Mouse (Mus musculus) midbrain, embryonic 13.5 days (tissue): ENCODE results near the gene Adprh. TPM values are rescaled to one million over a fixed set of nuclear protein-coding genes. Genes with fewer than 3 reads are reported as not detected.

ENCODE experiments used
- ATAC-seq: fragments of 200-750 bp; cut with Nextera tagmentation; 2 replicates; pipeline ENCODE4 v1.8.0; 2017; ENCODE audit warnings: mild to moderate bottlenecking, moderate TSS enrichment, moderate library complexity
- H3K27ac ChIP-seq: fragments of 300-500 bp; sonication (generic); 2 replicates; pipeline ENCODE4 v1.5.1; 2015; ENCODE audit warnings: inconsistent platforms, mild to moderate bottlenecking, moderate library complexity
- H3K27me3 ChIP-seq: fragments of 300-500 bp; sonication (generic); 2 replicates; pipeline ENCODE4 v1.6.1; 2015; ENCODE audit warnings: mild to moderate bottlenecking, inconsistent platforms
- H3K36me3 ChIP-seq: fragments of 300-500 bp; sonication (generic); 2 replicates; pipeline ENCODE4 v1.6.1; 2015; ENCODE audit warnings: mild to moderate bottlenecking, inconsistent platforms
- H3K4me1 ChIP-seq: fragments of 300-500 bp; sonication (generic); replicated peaks from 2 replicates; pipeline ENCODE4 v1.6.1; 2015; ENCODE audit warnings: inconsistent platforms
- H3K4me2 ChIP-seq: fragments of 300-500 bp; sonication (generic); replicated peaks from 2 replicates; pipeline ENCODE4 v1.6.1; 2015; ENCODE audit warnings: moderate library complexity, mild to moderate bottlenecking, inconsistent platforms
- H3K4me3 ChIP-seq: fragments of 300-500 bp; sonication (generic); replicated peaks from 2 replicates; pipeline ENCODE4 v1.5.1; 2015; ENCODE audit warnings: mild to moderate bottlenecking, inconsistent platforms
- H3K9ac ChIP-seq: fragments of 300-500 bp; sonication (generic); replicated peaks from 2 replicates; pipeline ENCODE4 v1.6.1; 2015; ENCODE audit warnings: mild to moderate bottlenecking, inconsistent platforms
- H3K9me3 ChIP-seq: fragments of 300-500 bp; sonication (generic); 2 replicates; pipeline ENCODE4 v1.6.1; 2016; ENCODE audit warnings: mild to moderate bottlenecking, inconsistent platforms
- WGBS: fragments of 180-500 bp; shearing (Covaris S2); methylation state at CpG from one replicate; pipeline ENCODE4 v1.1.7; 2015; 5-methylcytosine and 5-hydroxymethylcytosine counted together
- polyA plus RNA-seq: library from polyadenylated mRNA; unstranded; fragments of >200 nt; fragmentation: Nextera tagmentation; extraction: Ambion mirVana; gene quantifications from 2 replicates; pipeline ENCODE4 v1.2.1, GENCODE M21; 2015

Adprh gene
- polyA plus RNA-seq, 1 experiment from 2014 or later = 156 TPM

DNA sequence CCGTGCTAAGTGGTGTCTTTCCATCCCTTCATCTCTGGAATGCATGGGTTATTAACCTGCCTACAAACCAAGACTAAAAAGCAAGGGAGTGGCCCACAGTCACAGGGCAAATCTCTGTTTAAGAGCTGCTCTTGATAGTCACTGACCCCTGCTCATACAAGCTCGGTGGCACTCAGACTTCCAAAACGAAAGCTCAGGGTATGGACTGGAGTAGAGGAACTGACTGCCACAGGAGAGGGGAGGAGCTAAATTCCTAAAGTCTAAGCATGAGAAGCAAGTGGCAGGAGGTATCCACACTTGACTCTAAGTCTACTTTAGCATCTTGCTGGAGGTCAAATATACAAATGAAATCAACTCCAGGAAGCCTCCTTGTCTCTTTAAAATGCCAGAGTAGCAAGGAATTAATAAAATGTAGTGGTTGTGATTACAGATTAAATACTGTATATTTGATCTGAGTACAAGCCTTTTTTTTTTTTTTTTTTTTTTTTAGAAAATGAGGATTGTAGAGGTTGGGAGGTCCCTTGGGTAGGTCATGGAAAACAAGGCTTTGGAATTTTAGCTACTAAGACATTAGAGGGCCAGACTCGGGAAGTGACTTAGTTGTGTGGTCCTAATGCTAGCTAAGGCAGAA lies 23.3 kb upstream of the Adprh start:
- peak overlapping the region; percentile 41; the same call in 1 of the 2 replicates for H3K4me3 ChIP-seq
- 58% methylated on average over 4 of the region's 4 CpGs for WGBS
- no peaks in the 10 kb centered on the region for H3K36me3 ChIP-seq

DNA sequence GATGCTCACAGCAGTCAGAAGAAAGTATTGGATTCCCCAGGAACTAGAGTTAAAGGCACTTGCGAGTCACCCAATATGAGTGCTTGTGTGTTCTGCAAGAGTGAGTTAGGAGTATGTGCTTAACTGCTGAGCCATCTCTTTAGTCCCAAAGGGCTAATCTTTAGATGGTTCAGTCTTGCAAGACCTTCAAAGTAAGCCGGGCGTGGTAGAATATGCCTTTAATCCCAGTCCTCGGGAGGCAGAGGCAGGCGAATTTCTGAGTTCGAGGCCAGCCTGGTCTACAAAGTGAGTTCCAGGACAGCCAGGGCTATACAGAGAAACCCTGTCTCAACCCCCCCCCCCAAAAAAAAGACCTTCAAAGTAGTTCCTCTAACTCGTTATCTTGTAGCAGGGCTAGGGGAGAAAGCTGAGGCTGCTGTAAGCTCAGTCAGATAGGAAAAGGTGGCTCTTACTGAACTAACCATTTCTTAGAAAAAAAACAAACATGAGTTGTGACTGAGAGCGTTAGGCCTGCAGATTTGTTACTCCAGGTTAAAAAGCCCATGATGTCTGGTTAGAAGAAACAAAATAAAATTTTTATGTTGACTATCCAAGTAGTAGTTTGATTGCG lies 22.3 kb upstream of the Adprh start:
- Histone ChIP-seq H3K9ac (no peak overlapping the region), H3K9me3 (no peaks in the 10 kb centered on the region), H3K27me3 (0 out of 2 replicates have a peak, but pooled peaks cover 3% of the 10 kb centered on the region), H3K36me3 (no peaks in the 10 kb centered on the region), H3K27ac (no peak overlapping the region), H3K4me3 (no peak overlapping the region), H3K4me2 (no peak overlapping the region), H3K4me1 (peaks cover 10% of the 10 kb centered on the region)
- no peak for ATAC-seq
- 89% methylated on average over 9 of the region's 9 CpGs for WGBS

More for the DNA sequence above, 23.3 kb upstream of the Adprh start:
- Histone ChIP-seq H3K27me3 (0 out of 2 replicates have a peak, but pooled peaks cover 3% of the 10 kb centered on the region), H3K9me3 (no peaks in the 10 kb centered on the region), H3K9ac (no peak overlapping the region), H3K27ac (no peak overlapping the region), H3K4me1 (peaks cover 10% of the 10 kb centered on the region), H3K4me2 (peak overlapping the region; percentile 67)
- ATAC-seq = 0 out of 2 replicates have a peak, but pooled peaks have one; percentile 6

DNA sequence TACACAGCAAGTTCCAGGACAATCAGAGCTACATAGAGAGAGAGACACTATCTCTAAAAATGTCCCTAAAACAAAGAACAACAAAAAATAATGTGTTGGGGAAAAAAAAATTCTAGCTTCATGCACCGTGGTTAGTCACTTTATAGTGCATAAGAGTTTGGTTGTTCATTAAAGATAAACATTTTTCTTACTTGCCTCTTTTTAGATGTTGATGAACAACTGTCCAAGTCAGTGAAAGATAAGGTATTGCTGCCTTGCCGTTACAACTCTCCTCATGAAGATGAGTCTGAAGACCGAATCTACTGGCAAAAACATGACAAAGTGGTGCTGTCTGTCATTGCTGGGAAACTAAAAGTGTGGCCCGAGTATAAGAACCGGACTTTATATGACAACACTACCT lies 21.2 kb upstream of the Adprh start:
- WGBS = 89% methylated on average over 5 of the region's 5 CpGs
- no peaks in the 10 kb centered on the region for H3K9me3 ChIP-seq
- H3K9ac ChIP-seq = no peak overlapping the region
- H3K36me3 ChIP-seq = no peaks in the 10 kb centered on the region
- no peak overlapping the region for H3K4me3 ChIP-seq
- H3K4me1 ChIP-seq = peaks cover 10% of the 10 kb centered on the region
- H3K27ac ChIP-seq = no peak overlapping the region
- ATAC-seq = no peak
- 0 out of 2 replicates have a peak, but pooled peaks cover 3% of the 10 kb centered on the region for H3K27me3 ChIP-seq
- H3K4me2 ChIP-seq = no peak overlapping the region

DNA sequence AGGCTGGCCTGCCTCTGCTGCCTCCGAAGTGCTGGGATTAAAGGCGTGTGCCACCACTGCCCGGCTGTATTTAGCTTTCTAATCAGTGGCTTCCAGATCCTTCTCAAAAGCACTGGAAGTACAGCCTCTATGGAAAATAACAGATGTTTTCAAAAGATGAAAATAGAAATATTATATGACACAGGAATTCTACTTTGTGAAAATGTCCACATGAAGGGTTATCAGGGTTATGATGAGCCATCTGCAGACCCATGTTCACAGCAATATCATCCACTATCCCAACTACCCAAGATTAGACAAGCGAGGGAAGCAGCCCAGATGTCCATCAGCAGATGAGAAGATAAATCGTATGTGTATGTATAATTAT lies 20.0 kb upstream of the Adprh start:
- H3K4me2 ChIP-seq = no peak overlapping the region
- ATAC-seq = no peak
- H3K4me3 ChIP-seq = no peak overlapping the region
- peaks cover 10% of the 10 kb centered on the region for H3K4me1 ChIP-seq
- 0 out of 2 replicates have a peak, but pooled peaks cover 3% of the 10 kb centered on the region for H3K27me3 ChIP-seq
- H3K36me3 ChIP-seq = no peaks in the 10 kb centered on the region
- H3K27ac ChIP-seq = no peak overlapping the region
- 94% methylated on average over 5 of the region's 5 CpGs for whole genome bisulfite sequencing
- H3K9ac ChIP-seq = no peak overlapping the region
- H3K9me3 ChIP-seq = no peaks in the 10 kb centered on the region

DNA sequence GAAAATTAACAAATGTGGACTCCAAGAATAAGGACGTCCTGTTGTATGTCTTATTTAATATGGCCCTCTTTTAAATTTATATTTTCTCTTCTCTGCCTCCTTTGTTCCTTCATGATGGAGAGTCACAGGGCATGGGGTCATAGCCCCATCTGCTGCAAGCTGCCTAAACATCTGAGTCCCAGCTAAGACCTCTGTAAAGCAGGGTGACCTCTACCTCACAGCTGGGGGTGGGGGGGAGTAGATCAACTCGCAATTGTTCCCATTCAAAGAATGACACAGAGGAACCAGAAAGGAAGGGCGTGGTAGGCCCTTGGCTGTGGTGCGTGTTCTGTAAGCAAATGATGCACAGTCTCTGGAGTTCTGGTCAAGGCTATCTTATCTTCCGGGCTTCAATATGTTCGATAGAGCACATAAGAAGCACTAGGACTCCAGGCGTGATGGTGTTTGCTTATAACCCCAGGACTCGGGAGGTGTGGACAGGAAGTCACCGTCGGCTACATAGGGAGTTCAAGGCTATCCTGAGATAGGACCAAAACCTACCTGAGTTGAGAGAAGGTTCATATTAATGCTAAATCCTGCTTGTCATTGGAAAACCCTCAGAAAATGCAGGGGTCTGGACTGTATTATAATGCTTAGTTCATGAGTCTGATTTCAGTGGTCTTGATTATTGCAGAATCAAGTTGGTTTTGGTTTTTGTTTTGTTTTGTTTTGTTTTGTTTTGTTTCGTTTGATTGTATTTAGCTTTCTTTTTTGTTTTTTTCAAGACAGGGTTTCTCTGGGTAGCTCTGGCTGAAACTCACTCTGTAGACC lies 19.4 kb upstream of the Adprh start:
- Histone ChIP-seq H3K36me3 (no peaks in the 10 kb centered on the region), H3K9ac (no peak overlapping the region), H3K4me2 (no peak overlapping the region), H3K4me1 (peaks cover 8% of the 10 kb centered on the region), H3K4me3 (no peak overlapping the region), H3K27me3 (0 out of 2 replicates have a peak, but pooled peaks cover 3% of the 10 kb centered on the region), H3K9me3 (no peaks in the 10 kb centered on the region), H3K27ac (no peak overlapping the region)
- no peak for ATAC-seq
- WGBS = 80% methylated on average over 11 of the region's 11 CpGs

DNA sequence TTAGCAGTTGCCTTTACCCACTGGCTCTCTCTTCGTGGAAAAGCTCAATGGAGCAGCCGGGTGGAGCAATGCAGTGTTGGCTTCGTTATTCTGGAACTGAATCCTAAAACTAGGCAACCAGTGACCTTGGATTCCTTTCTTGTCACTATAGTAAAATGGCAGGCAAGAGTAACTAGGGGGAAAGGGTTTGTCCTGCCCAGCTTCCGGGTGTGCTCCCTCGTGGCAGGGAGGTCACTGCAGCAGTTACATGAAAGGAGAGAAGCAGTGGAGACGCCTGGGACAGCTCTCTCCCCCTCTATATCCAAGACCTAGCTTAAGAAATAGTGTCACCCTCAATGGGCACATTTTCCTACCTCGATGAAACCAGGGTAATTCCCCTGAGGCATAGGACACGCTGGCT lies 16.9 kb upstream of the Adprh start:
- Histone ChIP-seq H3K27me3 (no peaks in the 10 kb centered on the region), H3K4me1 (no peaks in the 10 kb centered on the region), H3K4me2 (no peak overlapping the region), H3K4me3 (no peak overlapping the region), H3K27ac (no peak overlapping the region), H3K9ac (no peak overlapping the region), H3K36me3 (no peaks in the 10 kb centered on the region), H3K9me3 (no peaks in the 10 kb centered on the region)
- no peak for ATAC-seq
- 75% methylated on average over 8 of the region's 8 CpGs for WGBS

DNA sequence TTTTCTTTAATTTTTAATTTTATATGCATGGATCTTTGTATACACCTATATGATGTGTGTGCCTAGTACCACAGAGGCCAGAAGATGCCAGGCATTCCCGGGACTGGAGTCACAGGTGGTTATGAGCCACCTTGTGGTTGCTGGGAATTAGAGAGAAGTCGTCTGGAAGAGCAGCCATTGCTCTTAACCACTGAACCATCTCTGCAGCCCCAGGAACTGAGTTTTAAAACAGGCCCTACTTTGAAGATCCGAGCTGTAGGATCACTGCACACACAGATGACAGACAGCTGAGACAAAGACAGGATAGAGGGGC lies 16.2 kb upstream of the Adprh start:
- Histone ChIP-seq H3K36me3 (no peaks in the 10 kb centered on the region), H3K27ac (no peak overlapping the region), H3K27me3 (no peaks in the 10 kb centered on the region), H3K9ac (no peak overlapping the region), H3K4me1 (no peaks in the 10 kb centered on the region), H3K4me3 (no peak overlapping the region), H3K4me2 (no peak overlapping the region), H3K9me3 (no peaks in the 10 kb centered on the region)
- WGBS = 35% methylated on average over 3 of the region's 3 CpGs
- ATAC-seq = no peak

DNA sequence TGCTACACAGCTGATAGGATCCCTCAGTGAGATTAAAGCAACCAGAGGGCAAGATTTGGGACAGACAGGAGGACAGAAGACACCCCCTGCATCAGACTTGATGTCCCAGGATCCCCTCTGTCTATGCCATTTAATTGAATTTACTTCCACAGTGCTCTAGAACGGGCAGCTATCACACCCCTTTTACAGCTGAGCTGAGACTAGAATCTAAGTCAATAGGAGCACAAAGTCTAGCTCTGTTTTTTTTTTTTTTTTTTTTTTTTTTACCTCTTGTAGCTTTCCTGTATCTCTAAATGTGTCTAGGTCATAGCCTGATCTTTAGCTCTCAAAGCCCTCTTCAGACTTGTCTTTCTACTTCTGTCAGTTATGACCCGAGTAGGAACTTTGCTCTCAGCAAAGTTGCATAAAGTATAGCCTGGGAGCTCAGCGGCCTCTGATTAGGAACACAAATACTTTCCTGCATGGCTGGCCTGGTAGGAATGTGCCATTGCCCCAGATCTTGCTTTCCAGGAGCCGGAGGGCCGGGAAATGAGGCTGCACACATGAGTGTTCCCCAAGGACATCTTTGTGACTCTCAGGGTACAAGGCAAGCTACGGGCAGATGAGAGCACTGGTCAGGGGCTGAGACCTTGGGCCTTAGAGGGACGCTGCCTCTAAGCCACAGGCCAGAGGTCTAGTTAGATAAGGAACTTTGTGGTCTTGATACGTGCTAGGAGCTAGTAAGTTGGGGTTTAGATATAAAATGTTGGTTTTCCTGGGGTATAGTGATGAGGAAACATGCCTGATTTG lies 15.6 kb upstream of the Adprh start:
- Histone ChIP-seq H3K27me3 (no peaks in the 10 kb centered on the region), H3K9ac (no peak overlapping the region), H3K4me2 (no peak overlapping the region), H3K9me3 (no peaks in the 10 kb centered on the region), H3K27ac (no peak overlapping the region), H3K4me3 (no peak overlapping the region), H3K4me1 (no peaks in the 10 kb centered on the region), H3K36me3 (no peaks in the 10 kb centered on the region)
- ATAC-seq = no peak
- WGBS = 84% methylated on average over 8 of the region's 8 CpGs

DNA sequence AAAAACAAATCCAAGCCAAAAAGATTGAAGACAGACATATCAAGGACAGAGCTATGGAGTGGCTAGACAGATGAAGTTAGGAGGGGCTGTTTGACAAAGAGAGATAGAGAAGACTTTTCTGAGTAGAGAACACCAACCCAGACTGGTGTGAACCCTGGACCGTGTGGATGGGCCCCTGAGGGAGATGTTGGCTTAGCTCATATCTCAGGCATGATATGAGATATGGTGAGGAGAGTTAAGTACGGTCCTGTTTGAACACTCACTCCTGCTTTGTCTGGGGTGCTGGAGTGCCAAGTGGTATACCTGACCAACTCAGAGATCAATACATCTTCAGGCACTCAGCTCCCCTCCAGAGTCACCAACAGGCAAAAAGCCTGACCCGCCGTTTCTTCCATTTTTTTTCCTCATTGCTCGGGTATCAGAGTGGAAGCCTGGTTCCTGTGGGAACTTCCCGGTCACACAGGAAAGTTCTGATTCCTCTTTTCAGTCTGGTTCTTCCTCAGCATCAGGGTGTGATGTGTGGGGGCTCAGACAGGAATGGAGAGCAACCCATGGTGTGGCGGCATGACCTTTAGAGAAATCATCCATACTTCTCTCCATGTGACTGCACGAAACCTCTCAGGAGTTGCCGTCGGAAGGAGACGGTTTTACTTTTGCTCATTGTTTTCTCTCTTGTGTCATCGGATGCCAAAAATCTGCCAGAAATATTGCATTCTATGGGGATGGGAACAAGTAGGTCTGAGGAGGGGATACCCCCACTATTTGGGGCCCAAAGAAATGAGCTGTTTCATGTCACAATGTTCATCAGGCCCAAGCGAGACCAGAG lies 14.8 kb upstream of the Adprh start:
- no peaks in the 10 kb centered on the region for H3K36me3 ChIP-seq
- no peak overlapping the region for H3K4me3 ChIP-seq
- no peaks in the 10 kb centered on the region for H3K4me1 ChIP-seq
- H3K9me3 ChIP-seq = no peaks in the 10 kb centered on the region
- WGBS = 92% methylated on average over 13 of the region's 13 CpGs
- H3K9ac ChIP-seq = no peak overlapping the region
- no peak overlapping the region for H3K27ac ChIP-seq
- no peaks in the 10 kb centered on the region for H3K27me3 ChIP-seq
- ATAC-seq = no peak
- no peak overlapping the region for H3K4me2 ChIP-seq

DNA sequence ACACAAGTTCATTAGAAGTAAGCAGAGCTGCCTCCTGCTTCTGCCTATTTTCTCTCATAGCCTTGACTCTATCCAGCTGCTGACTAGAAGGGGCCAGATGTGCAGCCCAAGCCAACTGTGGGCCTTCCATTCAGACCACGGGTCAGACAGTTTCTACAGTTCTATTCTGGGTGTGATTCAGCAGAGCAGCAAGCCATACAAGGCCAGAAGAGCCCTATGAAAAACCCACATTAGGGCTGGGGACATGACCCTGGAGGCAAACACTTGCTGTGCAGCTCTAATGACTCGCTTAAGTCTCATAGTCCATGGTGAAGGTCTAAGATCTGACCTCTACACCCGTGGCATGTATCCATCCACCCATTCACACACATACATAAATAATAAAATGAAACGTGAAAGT lies 13.6 kb upstream of the Adprh start:
- WGBS = 82% methylated on average over 4 of the region's 4 CpGs
- Histone ChIP-seq H3K9ac (no peak overlapping the region), H3K27me3 (no peaks in the 10 kb centered on the region), H3K4me3 (no peak overlapping the region), H3K4me1 (no peaks in the 10 kb centered on the region), H3K4me2 (no peak overlapping the region), H3K36me3 (no peaks in the 10 kb centered on the region), H3K9me3 (no peaks in the 10 kb centered on the region), H3K27ac (no peak overlapping the region)
- no peak for ATAC-seq

DNA sequence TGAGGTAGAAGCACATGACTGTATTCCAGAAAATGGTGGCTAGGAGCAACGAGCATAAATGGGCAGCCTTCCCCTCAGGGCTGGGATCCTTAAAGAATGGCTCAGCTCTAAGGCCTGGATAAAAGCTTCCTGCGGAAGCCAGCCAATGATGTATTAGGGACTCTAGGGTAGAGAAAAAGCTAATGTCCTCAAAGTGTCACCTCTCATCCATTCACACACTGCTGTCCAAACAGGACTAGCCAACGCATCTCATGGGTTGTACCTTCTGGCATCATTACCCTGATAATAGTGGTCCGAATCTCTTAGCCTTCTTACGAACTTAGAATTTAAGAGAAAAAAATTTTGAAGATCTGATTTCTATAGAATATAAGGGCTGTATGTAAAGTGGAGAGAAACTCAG lies 10.8 kb upstream of the Adprh start:
- no peak overlapping the region for H3K4me2 ChIP-seq
- WGBS = 90% methylated on average over 5 of the region's 5 CpGs
- no peak overlapping the region for H3K27ac ChIP-seq
- no peaks in the 10 kb centered on the region for H3K9me3 ChIP-seq
- no peak for ATAC-seq
- no peak overlapping the region for H3K4me3 ChIP-seq
- H3K9ac ChIP-seq = no peak overlapping the region
- no peaks in the 10 kb centered on the region for H3K36me3 ChIP-seq
- H3K27me3 ChIP-seq = no peaks in the 10 kb centered on the region
- no peaks in the 10 kb centered on the region for H3K4me1 ChIP-seq
